Mouse (Mus musculus) neural tube, embryonic 12.5 days (tissue): ENCODE data around the gene Fabp6. TPM values are rescaled to one million over a fixed set of nuclear protein-coding genes. Genes with fewer than 3 reads are reported as not detected.

Experiments
- ATAC-seq: fragments of 200-750 bp; cut with Nextera tagmentation; 2 replicates; pipeline ENCODE4 v1.8.0; 2017; ENCODE audit warnings: low read depth, mild to moderate bottlenecking, moderate TSS enrichment, moderate library complexity; ENCODE audit not compliant: low FRiP score
- H3K27ac ChIP-seq: fragments of 300-500 bp; sonication (generic); 2 replicates; pipeline ENCODE4 v1.5.1; 2016
- H3K27me3 ChIP-seq: fragments of 300-500 bp; sonication (generic); replicated peaks from 2 replicates; pipeline ENCODE4 v1.6.1; 2016; ENCODE audit warnings: mild to moderate bottlenecking
- H3K36me3 ChIP-seq: fragments of 300-500 bp; sonication (generic); 2 replicates; pipeline ENCODE4 v1.6.1; 2016; ENCODE audit warnings: mild to moderate bottlenecking
- H3K4me1 ChIP-seq: fragments of 300-500 bp; sonication (generic); 2 replicates; pipeline ENCODE4 v1.6.1; 2016
- H3K4me2 ChIP-seq: fragments of 300-500 bp; sonication (generic); replicated peaks from 2 replicates; pipeline ENCODE4 v1.6.1; 2016; ENCODE audit warnings: mild to moderate bottlenecking
- H3K4me3 ChIP-seq: fragments of 300-500 bp; sonication (generic); 2 replicates; pipeline ENCODE4 v1.5.1; 2016
- H3K9ac ChIP-seq: fragments of 300-500 bp; sonication (generic); 2 replicates; pipeline ENCODE4 v1.6.1; 2016; ENCODE audit warnings: mild to moderate bottlenecking
- H3K9me3 ChIP-seq: fragments of 300-500 bp; sonication (generic); 2 replicates; pipeline ENCODE4 v1.6.1; 2016; ENCODE audit warnings: mild to moderate bottlenecking
- WGBS: fragments of 180-500 bp; shearing (Covaris S2); methylation state at CpG from one replicate; pipeline ENCODE4 v1.1.7; 2016; 5-methylcytosine and 5-hydroxymethylcytosine counted together
- polyA plus RNA-seq: library from polyadenylated mRNA; unstranded; fragments of >200 nt; fragmentation: Nextera tagmentation; extraction: Ambion mirVana; gene quantifications from 2 replicates; pipeline ENCODE4 v1.2.1, GENCODE M21; 2016

Fabp6 gene
- polyA plus RNA-seq, 1 experiment from 2014 or later = not detected

DNA sequence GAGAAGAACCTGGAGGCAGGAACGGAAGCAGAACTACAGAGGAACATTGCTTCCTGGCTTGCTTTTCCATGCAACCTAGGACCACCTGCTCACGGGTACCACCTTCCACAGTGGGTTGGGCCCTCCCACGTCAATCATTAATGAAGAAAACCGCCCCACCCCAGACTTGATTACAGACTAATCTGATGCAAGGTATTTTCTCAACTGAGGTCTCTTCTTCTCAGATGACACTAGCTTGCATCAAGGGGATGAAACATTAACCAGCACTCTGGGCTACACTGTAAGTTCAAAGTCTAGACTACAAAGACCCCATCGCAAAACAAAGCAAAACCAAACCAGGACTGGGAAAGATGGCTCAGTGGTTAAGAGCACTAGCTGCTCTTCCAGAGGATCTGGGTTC is 20.4 kb upstream of the Fabp6 start:
- H3K27me3 ChIP-seq = no peaks in the 10 kb centered on the region
- ATAC-seq = no peak
- no peak overlapping the region for H3K4me3 ChIP-seq
- no peaks in the 10 kb centered on the region for H3K36me3 ChIP-seq
- no peak overlapping the region for H3K9ac ChIP-seq
- H3K4me1 ChIP-seq = peaks cover 17% of the 10 kb centered on the region
- no peaks in the 10 kb centered on the region for H3K9me3 ChIP-seq
- H3K27ac ChIP-seq = no peak overlapping the region
- 84% methylated on average over 5 of the region's 5 CpGs for WGBS
- no peak overlapping the region for H3K4me2 ChIP-seq

DNA sequence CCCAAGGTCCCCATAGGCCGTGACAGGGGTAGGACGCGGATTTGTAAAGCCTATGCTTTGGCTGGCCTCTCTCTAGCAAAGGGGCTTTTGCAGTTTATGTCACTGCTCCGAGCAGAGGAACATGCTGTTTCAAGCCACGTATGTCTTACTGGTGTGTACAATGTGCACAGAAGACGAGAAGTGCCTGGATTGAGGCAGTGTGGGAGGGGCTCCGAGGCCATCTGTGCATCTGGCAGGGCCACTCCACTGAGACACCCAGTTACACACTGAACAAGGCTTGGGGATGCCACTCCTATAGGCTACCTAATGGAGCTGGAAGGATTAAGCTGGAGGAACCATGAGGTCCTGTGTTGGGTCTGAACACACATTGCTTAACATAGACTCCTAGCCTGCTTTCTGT is 17.1 kb upstream of the Fabp6 start:
- ATAC-seq = peak; percentile 65
- Histone ChIP-seq H3K4me2 (no peak overlapping the region), H3K36me3 (no peaks in the 10 kb centered on the region), H3K9ac (no peak overlapping the region), H3K4me3 (no peak overlapping the region), H3K9me3 (no peaks in the 10 kb centered on the region), H3K4me1 (peaks cover 8% of the 10 kb centered on the region), H3K27me3 (no peaks in the 10 kb centered on the region), H3K27ac (no peak overlapping the region)
- WGBS = 54% methylated on average over 7 of the region's 7 CpGs

DNA sequence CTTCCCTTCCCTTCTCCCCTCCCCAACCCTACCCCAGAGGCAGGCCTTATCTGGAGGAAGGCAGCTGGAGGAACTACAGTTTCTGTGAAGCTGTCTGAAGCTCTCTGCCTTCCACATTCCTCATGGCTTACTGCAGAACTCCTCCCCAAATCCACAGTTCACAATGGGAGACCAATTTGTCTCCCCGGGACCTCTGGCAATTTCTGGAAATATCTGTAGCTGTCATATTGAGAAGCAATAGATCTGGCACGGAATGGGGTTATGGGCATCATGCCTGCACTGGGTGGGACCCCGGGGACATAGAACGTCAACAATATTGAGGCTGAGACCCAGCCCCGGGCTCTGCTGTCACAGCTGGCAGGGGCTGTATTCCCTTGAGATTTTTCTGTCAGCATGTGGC is 16.6 kb upstream of the Fabp6 start:
- ATAC-seq = peak; percentile 49; the same call in 1 of the 2 replicates
- Histone ChIP-seq H3K27me3 (no peaks in the 10 kb centered on the region), H3K4me3 (no peak overlapping the region), H3K27ac (no peak overlapping the region), H3K36me3 (no peaks in the 10 kb centered on the region), H3K9me3 (no peaks in the 10 kb centered on the region), H3K4me2 (no peak overlapping the region), H3K4me1 (peaks cover 8% of the 10 kb centered on the region), H3K9ac (no peak overlapping the region)
- 41% methylated on average over 5 of the region's 5 CpGs for WGBS

DNA sequence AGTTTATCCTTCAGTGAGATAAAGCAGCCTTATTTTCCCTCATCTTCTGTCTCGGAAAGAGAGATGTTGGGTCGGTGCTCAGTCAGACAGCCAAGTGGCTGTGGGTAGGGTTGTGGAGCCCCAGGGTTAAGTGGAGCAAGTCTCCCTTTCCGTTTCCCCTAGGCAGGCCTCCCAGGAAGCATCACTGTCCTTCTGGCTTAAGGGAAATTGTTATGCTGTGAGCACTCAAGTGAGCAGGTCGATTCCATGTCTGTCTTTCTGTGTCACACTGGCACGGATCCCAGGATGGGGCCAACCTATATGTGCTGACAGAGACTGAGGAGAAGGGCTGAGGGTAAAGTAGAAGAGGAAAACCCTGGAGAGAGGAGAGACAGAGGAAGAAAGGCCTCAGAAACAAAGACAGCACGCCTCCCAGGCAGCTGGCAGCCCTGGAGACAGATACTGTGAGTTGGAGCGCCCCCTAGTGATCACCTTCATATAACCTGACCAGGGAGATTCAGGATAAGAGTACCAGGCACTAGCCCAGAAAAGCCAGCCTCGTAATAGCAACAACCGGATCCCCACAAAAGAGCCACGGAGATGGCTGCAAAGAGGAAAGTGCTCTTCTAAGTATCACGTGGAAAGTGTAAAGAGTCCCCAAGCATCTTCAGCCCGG is 11.6 kb upstream of the Fabp6 start:
- Histone ChIP-seq H3K4me3 (no peak overlapping the region), H3K4me1 (peaks cover 8% of the 10 kb centered on the region), H3K27me3 (no peaks in the 10 kb centered on the region), H3K4me2 (no peak overlapping the region), H3K27ac (0 out of 2 replicates have a peak overlapping the region, but pooled peaks have one; percentile 11), H3K36me3 (no peaks in the 10 kb centered on the region), H3K9me3 (no peaks in the 10 kb centered on the region), H3K9ac (peak overlapping the region; percentile 30; the same call in 1 of the 2 replicates)
- peak; percentile 88 for ATAC-seq
- WGBS = 32% methylated on average over 12 of the region's 12 CpGs

DNA sequence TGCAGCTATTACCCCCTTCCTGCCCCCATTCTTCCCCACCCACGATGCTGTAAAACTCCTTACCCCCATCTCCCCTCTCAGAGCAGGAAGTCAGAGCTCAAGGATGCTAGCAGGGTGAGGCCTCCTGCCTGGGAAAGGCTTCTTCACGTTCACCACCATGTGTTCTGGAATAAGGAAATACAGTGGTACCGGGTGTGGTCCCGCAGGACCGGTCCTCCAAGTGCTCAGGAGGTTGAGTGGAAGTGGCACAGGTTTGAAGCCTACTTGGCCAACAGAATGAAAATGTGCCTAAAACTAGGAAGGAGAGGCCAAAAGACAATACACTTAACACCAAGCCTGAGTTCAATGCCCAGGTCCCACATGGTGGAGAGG is 9.3 kb upstream of the Fabp6 start:
- 85% methylated on average over 5 of the region's 5 CpGs for WGBS

DNA sequence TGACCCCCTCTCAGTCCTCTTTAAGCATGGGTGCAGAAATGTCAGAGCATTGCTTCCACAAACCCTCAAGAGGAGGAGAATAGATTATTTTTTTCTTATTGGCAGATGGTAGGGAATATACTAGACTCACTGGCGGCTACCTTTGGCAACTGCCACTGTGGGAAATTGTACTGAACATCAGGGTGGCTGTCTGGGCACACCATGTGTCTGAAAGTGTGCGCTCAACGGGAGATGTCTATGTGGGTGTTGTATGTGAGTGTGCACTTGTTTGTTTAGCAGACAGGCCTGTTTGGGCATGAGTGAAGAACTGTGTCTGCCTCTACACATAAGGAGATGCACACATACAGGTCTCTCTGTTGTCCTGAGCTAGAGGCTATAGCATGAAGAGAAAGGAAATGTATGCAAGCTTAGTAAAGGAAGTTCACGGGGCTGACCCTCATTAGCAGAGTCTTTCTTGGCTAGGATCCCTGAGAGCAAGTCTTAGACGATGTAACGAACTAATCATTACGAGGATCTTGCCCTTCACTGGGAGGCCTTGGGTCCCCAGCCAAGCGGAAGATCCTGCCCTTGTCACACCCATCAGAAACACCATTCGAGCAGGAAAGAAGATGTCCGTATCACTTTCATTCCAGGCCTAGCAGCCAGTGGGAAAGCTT is 8.8 kb upstream of the Fabp6 start:
- Histone ChIP-seq H3K4me1 (peaks cover 4% of the 10 kb centered on the region; the same call in 1 of the 2 replicates), H3K4me2 (no peak overlapping the region), H3K27ac (no peak overlapping the region), H3K27me3 (no peaks in the 10 kb centered on the region), H3K9ac (no peak overlapping the region), H3K4me3 (no peak overlapping the region), H3K36me3 (no peaks in the 10 kb centered on the region), H3K9me3 (no peaks in the 10 kb centered on the region)
- WGBS = 80% methylated on average over 10 of the region's 10 CpGs
- no peak for ATAC-seq

More for the DNA sequence above, 9.3 kb upstream of the Fabp6 start:
- no peak overlapping the region for H3K9ac ChIP-seq
- no peaks in the 10 kb centered on the region for H3K9me3 ChIP-seq
- peaks cover 4% of the 10 kb centered on the region; the same call in 1 of the 2 replicates for H3K4me1 ChIP-seq
- H3K4me2 ChIP-seq = no peak overlapping the region
- no peak overlapping the region for H3K27ac ChIP-seq
- H3K4me3 ChIP-seq = no peak overlapping the region
- no peaks in the 10 kb centered on the region for H3K27me3 ChIP-seq
- no peak for ATAC-seq
- no peaks in the 10 kb centered on the region for H3K36me3 ChIP-seq

DNA sequence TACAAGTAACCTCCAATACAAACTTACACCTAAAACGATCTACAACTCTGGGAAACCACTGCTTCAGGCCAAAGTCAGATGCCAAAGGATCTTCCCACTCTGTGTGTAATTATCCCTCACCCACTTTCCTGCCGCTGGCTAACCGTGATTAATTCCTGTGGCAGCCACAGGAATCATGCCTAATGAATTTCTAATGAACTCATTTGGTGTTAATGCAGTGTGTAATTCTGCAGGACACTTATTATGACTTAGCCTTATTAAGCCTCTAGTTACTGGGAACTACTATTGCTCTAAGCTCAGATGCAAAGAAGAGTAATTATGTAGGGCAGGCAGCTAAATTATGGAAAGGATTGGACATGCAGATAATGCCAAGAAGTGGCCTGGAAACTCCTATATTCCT is 7.1 kb upstream of the Fabp6 start:
- no peak overlapping the region for H3K27ac ChIP-seq
- no peak for ATAC-seq
- WGBS = 65% methylated on average over 3 of the region's 3 CpGs
- H3K9me3 ChIP-seq = no peaks in the 10 kb centered on the region
- H3K27me3 ChIP-seq = no peaks in the 10 kb centered on the region
- H3K9ac ChIP-seq = no peak overlapping the region
- no peaks in the 10 kb centered on the region for H3K36me3 ChIP-seq
- H3K4me2 ChIP-seq = no peak overlapping the region
- peaks cover 4% of the 10 kb centered on the region; the same call in 1 of the 2 replicates for H3K4me1 ChIP-seq
- no peak overlapping the region for H3K4me3 ChIP-seq

DNA sequence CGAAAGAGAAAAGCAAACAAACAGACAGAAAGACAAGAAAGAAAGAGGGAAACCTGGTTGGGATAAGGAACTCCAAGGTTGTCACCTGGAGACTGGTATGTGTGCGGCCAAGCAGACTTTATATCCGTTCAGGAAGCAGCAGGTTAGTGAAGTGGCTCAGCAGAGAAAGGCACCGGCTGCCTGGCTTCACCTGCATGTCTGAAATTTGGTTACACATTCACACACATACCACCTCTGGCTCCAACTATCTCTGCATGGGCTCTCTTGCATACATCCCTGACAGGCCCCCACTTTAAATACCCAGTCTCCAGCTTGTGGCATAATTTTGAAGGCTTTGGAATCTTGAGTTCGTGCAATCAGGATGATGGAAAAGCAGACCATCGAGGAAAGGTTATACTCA is 4.5 kb upstream of the Fabp6 start:
- Histone ChIP-seq H3K4me3 (no peak overlapping the region), H3K4me2 (no peak overlapping the region), H3K9me3 (no peaks in the 10 kb centered on the region), H3K4me1 (no peaks in the 10 kb centered on the region), H3K27me3 (no peaks in the 10 kb centered on the region), H3K36me3 (no peaks in the 10 kb centered on the region), H3K27ac (no peak overlapping the region), H3K9ac (no peak overlapping the region)
- no peak for ATAC-seq
- 82% methylated on average over 6 of the region's 6 CpGs for WGBS

DNA sequence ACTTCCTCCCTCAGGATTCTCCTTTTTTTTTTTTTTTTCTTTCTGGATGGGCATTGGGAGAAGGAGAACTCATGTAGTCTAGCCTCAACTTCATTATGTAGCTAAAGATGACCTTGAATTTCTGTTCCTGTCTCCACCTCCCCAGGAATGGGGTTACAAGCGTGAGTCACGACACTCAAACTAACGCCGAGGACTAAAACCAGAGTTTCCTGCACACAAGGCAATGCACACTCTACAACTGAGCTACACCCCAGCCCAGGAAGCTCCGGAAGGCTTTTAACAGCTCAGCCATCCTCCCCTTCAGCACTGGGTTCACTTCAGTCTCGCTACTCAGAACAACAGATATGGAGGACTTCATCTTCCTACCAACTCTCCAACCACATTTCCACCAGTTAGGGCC is 3.6 kb upstream of the Fabp6 start:
- Histone ChIP-seq H3K36me3 (no peaks in the 10 kb centered on the region), H3K9ac (no peak overlapping the region), H3K27ac (no peak overlapping the region), H3K4me2 (no peak overlapping the region), H3K9me3 (no peaks in the 10 kb centered on the region), H3K4me3 (no peak overlapping the region), H3K27me3 (no peaks in the 10 kb centered on the region), H3K4me1 (no peaks in the 10 kb centered on the region)
- whole genome bisulfite sequencing = 91% methylated on average over 6 of the region's 6 CpGs
- ATAC-seq = no peak

DNA sequence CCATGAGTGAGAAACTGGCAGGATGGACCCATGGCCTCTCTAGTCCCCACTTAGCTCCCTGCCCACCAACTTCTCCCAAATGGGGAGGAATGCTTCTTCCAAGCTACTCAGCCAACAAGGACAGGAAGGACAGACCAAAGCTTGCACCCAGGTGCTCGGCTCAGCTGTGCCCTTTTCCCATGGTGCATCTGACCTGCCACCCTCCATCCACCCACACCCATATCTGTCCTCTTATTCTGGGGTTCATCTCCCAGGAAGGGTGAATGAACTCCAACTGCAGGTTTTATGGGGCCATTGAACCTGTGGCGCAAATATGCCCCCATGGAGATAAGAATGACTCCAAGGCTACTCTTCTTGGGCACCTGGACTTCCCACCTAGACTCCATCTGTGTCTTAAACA is 2.9 kb upstream of the Fabp6 start:
- no peaks in the 10 kb centered on the region for H3K36me3 ChIP-seq
- WGBS = 92% methylated on average over 2 of the region's 2 CpGs
- H3K27me3 ChIP-seq = no peaks in the 10 kb centered on the region
- no peak for ATAC-seq
- no peak overlapping the region for H3K27ac ChIP-seq
- H3K4me3 ChIP-seq = no peak overlapping the region
- H3K9ac ChIP-seq = no peak overlapping the region
- H3K4me1 ChIP-seq = no peaks in the 10 kb centered on the region
- H3K4me2 ChIP-seq = no peak overlapping the region
- H3K9me3 ChIP-seq = no peaks in the 10 kb centered on the region

DNA sequence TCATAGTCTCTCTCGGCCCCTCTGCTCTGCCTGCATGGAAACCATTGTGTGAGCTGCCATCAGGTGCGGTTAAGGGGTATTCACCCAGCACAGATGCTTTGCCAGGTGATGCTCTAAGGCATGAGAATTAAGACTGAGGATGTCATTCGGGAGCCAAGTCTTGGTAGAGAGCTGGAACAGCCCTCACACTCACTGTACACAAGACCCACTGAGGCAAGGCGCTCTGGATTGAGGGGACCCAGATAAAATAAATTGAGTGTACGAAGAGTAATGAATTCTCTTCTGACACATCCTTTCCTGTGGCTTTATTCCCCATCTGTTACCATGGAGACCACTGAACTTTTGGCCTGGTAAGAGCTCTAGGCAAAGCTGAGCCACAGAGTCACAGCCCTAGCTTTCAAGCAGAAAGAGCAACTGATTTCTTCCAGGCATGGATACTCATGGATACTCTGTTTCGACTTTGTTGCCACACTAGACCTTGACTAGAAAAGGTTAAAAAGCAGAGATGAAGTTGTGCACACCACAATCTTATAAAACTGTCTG is 11.7 kb downstream of the Fabp6 start:
- ATAC-seq = no peak; the same call in none of the 2 replicates
- Histone ChIP-seq H3K4me2 (no peak overlapping the region), H3K27me3 (no peaks in the 10 kb centered on the region), H3K36me3 (peaks cover 32% of the 10 kb centered on the region), H3K9me3 (no peaks in the 10 kb centered on the region), H3K9ac (no peak overlapping the region), H3K27ac (no peak overlapping the region), H3K4me3 (no peak overlapping the region), H3K4me1 (peaks cover 13% of the 10 kb centered on the region)
- 44% methylated on average over 6 of the region's 6 CpGs for WGBS

DNA sequence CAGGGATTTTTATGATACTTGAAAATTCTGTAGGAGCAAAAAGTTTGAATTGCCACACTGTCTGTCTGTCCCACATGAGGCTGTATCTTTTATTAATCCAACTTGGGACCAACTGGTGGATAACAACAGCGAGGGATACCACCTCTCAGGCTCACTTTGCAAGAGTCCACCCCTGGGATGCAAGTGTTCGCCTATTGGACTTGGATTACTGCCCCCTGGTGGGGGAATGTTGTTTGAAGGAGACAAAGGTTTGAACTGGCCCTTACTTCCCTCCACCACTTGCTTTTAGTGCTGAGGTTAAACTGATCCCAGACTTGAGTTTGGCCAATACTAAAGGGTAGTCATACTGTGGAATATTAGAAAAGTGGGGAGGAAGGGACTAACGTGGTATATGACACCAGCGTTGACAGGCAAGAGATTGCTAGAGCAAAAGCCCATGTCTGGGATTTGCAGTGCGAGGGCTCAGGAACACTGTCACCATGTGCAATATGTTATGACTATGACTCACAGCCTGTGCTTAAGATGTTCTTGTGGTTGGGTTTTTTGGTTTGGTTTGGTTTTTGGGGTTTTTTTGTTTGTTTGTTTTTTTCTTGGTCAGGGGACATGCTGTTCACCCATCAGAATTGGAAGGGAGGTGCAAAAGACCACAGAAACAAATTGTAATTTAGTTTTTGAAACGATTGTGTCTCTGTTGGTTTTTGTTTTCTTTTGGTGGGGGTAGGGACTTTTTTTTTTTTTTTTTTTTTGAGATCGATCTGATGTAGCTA is 14.8 kb downstream of the Fabp6 start, which contains the start of gene 4933415A04Rik:
Gene 4933415A04Rik (plus strand): TSS at position 717 of the 767 bp plus-strand sequence.
- H3K36me3 ChIP-seq = peaks cover 48% of the 10 kb centered on the region
- H3K4me1 ChIP-seq = peaks cover 10% of the 10 kb centered on the region
- H3K9me3 ChIP-seq = no peaks in the 10 kb centered on the region
- H3K4me3 ChIP-seq = no peak within 1 kb of the TSS
- no peak within 1 kb of the TSS for H3K9ac ChIP-seq
- ATAC-seq = no peak
- no peak within 1 kb of the TSS for H3K4me2 ChIP-seq
- H3K27ac ChIP-seq = no peak within 1 kb of the TSS
- H3K27me3 ChIP-seq = no peaks in the 10 kb centered on the region
- WGBS = 76% methylated on average over 7 of the region's 7 CpGs
